Mouse (Mus musculus): Measurements from ENCODE around the gene Asphd2.

Gene Asphd2

GRCm38 (mm10) chr5:112346211-112346965 is 48.3 kb downstream of the Asphd2 start:
- no peak for DNase-seq

- DNase-seq, result peak; percentile 25
Measured at GRCm38 (mm10) chr5:112344092-112344960, 50.3 kb downstream of the Asphd2 start.

GRCm38 (mm10) chr5:112343205-112343595 is 51.5 kb downstream of the Asphd2 start:
- DNase-seq, result no peak

- DNase-seq, result peak; percentile 90
Measured at GRCm38 (mm10) chr5:112342463-112343204, 52.0 kb downstream of the Asphd2 start, which contains the start of the genes Srrd and Hps4. Srrd (minus strand) TSS chr5:112343040. Hps4 (plus strand) TSS chr5:112343083.

GRCm38 (mm10) chr5:112339215-112339614 is 55.5 kb downstream of the Asphd2 start:
- DNase-seq, result no peak

GRCm38 (mm10) chr5:112337004-112337403 is 57.7 kb downstream of the Asphd2 start:
- DNase-seq, result no peak

GRCm38 (mm10) chr5:112335473-112335872 is 59.2 kb downstream of the Asphd2 start:
- DNase-seq, result peak; percentile 69

Measured in kidney, postnatal 14 days (tissue).